Mouse (Mus musculus): ENCODE measurements at regions not wholly inside any gene's neighbourhood (a gene's known extent, or its start where the extent isn't known, plus 50 kb on each side); places are given as distances from the start of the nearest gene placed in this dataset.
A peak's percentile ranks its signal among the peaks of the same experiment; 100 is the strongest.

GRCm38 (mm10) chr13:98438206-98438605, 53.6 kb downstream of the Gm10320 start:
- DNase-seq (ENCODE audit: low read depth, low spot score): no peak

- DNase-seq (ENCODE audit: low read depth, low spot score): no peak
These were observed 54.8 kb downstream of the Gm10320 start for GRCm38 (mm10) chr13:98436961-98437360.

- DNase-seq (ENCODE audit: low read depth, low spot score): no peak
These were observed 56.4 kb downstream of the Gm10320 start for GRCm38 (mm10) chr13:98435245-98435975.

- DNase-seq (ENCODE audit: low read depth, low spot score): no peak
These were observed 62.0 kb downstream of the Gm10320 start for GRCm38 (mm10) chr13:98429851-98430250.

GRCm38 (mm10) chr13:98427660-98428059, 64.1 kb downstream of the Gm10320 start:
- peak; percentile 47 for DNase-seq (ENCODE audit: low read depth, low spot score)

- DNase-seq (ENCODE audit: low read depth, low spot score): no peak
These were observed 66.8 kb downstream of the Gm10320 start for GRCm38 (mm10) chr13:98425026-98425425.

GRCm38 (mm10) chr13:98424000-98424399, 67.8 kb downstream of the Gm10320 start:
- no peak for DNase-seq (ENCODE audit: low read depth, low spot score)

GRCm38 (mm10) chr13:98420419-98421043, 66.5 kb downstream of the Foxd1 start:
- DNase-seq (ENCODE audit: low read depth, low spot score): no peak

- DNase-seq (ENCODE audit: low read depth, low spot score): no peak
These were observed 63.7 kb downstream of the Foxd1 start for GRCm38 (mm10) chr13:98417736-98418135.

GRCm38 (mm10) chr13:98416457-98416856, 62.4 kb downstream of the Foxd1 start:
- no peak for DNase-seq (ENCODE audit: low read depth, low spot score)

GRCm38 (mm10) chr13:98414851-98415250, 60.8 kb downstream of the Foxd1 start:
- no peak for DNase-seq (ENCODE audit: low read depth, low spot score)

GRCm38 (mm10) chr13:98413233-98413632, 59.2 kb downstream of the Foxd1 start:
- DNase-seq (ENCODE audit: low read depth, low spot score): no peak

Data from ZHBTc4 (cell line).